In genomic region chr11:75304797-75305196, GRCm38 (mm10) we compare ENCODE assay signal across 14 mouse cellular contexts.
DNase-seq lines count a peak whose midpoint lies in the region.
"Had no signal": no experiment of that assay in that cellular context is flagged by ENCODE, and none has a peak within 500 bp of the region (broad histone marks: within the 10 kb centered on the region; RNA-seq: fewer than 3 reads in every experiment).

No protein-coding gene starts in this region.

- DNase-seq in ovary, adult 18-20 months (ENCODE audit: low spot score) = peak; percentile 33
- DNase-seq in ovary, postnatal 36 days (ENCODE audit: low spot score) = no peak
- peak; percentile 31 for DNase-seq in c-Kit-positive CD71-positive TER-119-negative erythroid progenitor cells, embryonic 14.5 days (ENCODE audit: low read depth)
- DNase-seq in kidney, adult 18-20 months = no peak
- no peak for DNase-seq in heart, adult 9 months (ENCODE audit: low spot score in 2 of 2)
- DNase-seq: adrenal gland, adult 8-10 months; adrenal gland, postnatal 14 days; adrenal gland, postnatal 36 days; cerebellum, adult 11 months; cerebellum, adult 18-20 months; cerebellum, adult 9-10 months; cerebellum, postnatal 10 days; cerebellum, postnatal 25 days; forebrain, postnatal 0 days had no signal

Comparison
In these comparisons a context has a peak if more than half of its experiments do, and no peak if none do; other contexts are left out.
1. DNase-seq: peak in ovary, adult 18-20 months (single experiment) and c-Kit-positive CD71-positive TER-119-negative erythroid progenitor cells, embryonic 14.5 days (single experiment); none in ovary, postnatal 36 days (single experiment), kidney, adult 18-20 months (single experiment) and heart, adult 9 months (0 of 2).